Mouse (Mus musculus): ENCODE results near the gene Ypel1. TPM values are rescaled to one million over a fixed set of nuclear protein-coding genes. Genes with fewer than 3 reads are reported as not detected.

Ypel1 gene
- 0.44 and 0.48 TPM in 2 replicates for polyA plus RNA-seq (2012; rRNA removed)

GRCm38 (mm10) chr16:17069511-17070443 lies at the start of gene Ypel1:
Gene Ypel1, plus strand, starts transcription at chr16:17069696.

GRCm38 (mm10) chr16:17110771-17111743 lies 41.6 kb downstream of the Ypel1 start, which contains the start of gene Ppil2:
Gene Ppil2, minus strand, starts transcription at chr16:17111257.

GRCm38 (mm10) chr16:17124871-17125520 lies 55.5 kb downstream of the Ypel1 start, which contains the start of gene 2610318N02Rik:
Gene 2610318N02Rik, minus strand, starts transcription at chr16:17125167.

GRCm38 (mm10) chr16:17132089-17132905 lies 62.8 kb downstream of the Ypel1 start, which contains the start of gene Sdf2l1:
Gene Sdf2l1, minus strand, starts transcription at chr16:17132383.

Other genes with a start within 250 kb of the Ypel1 start
- gene Spag6l, start 240.2 kb upstream of the Ypel1 start, polyA plus RNA-seq (2012; rRNA removed), result 0.07 TPM in 1 of 2 replicates, not detected in the other
- gene Igll1, start 205.7 kb upstream of the Ypel1 start, polyA plus RNA-seq (2012; rRNA removed), result 23.8 and 29.2 TPM in 2 replicates
- gene Top3b, start 199.0 kb upstream of the Ypel1 start, polyA plus RNA-seq (2012; rRNA removed), result 26.3 and 29.9 TPM in 2 replicates
- 21.6 and 33.0 TPM in 2 replicates for gene Vpreb1, start 198.9 kb upstream of the Ypel1 start, polyA plus RNA-seq (2012; rRNA removed)
- 6.0 and 6.5 TPM in 2 replicates for gene Ppm1f, start 173.2 kb upstream of the Ypel1 start, polyA plus RNA-seq (2012; rRNA removed)
- gene Mapk1, start 86.3 kb upstream of the Ypel1 start, polyA plus RNA-seq (2012; rRNA removed), result 49.7 and 50.9 TPM in 2 replicates
- 32.1 and 32.4 TPM in 2 replicates for gene Ppil2, start 41.6 kb downstream of the Ypel1 start, polyA plus RNA-seq (2012; rRNA removed)
- gene 2610318N02Rik, start 55.5 kb downstream of the Ypel1 start, polyA plus RNA-seq (2012; rRNA removed), result 9.0 TPM in 2 replicates
- 23.5 and 25.2 TPM in 2 replicates for gene Sdf2l1, start 62.7 kb downstream of the Ypel1 start, polyA plus RNA-seq (2012; rRNA removed)
- gene Ydjc, start 74.9 kb downstream of the Ypel1 start, polyA plus RNA-seq (2012; rRNA removed), result 4.9 TPM in 2 replicates
- 0.60 and 0.75 TPM in 2 replicates for gene Ccdc116, start 77.5 kb downstream of the Ypel1 start, polyA plus RNA-seq (2012; rRNA removed)
- 43.2 and 49.9 TPM in 2 replicates for gene Ube2l3, start 133.0 kb downstream of the Ypel1 start, polyA plus RNA-seq (2012; rRNA removed)
- gene Rimbp3, start 138.9 kb downstream of the Ypel1 start, polyA plus RNA-seq (2012; rRNA removed), result 0.02 TPM in 2 replicates
- gene Hic2, start 163.9 kb downstream of the Ypel1 start, polyA plus RNA-seq (2012; rRNA removed), result 1.5 and 1.9 TPM in 2 replicates
- gene Tmem191c, start 206.4 kb downstream of the Ypel1 start, polyA plus RNA-seq (2012; rRNA removed), result 3.2 TPM in 2 replicates